Mouse (Mus musculus): ENCODE measurements at regions not wholly inside any gene's neighbourhood (a gene's known extent, or its start where the extent isn't known, plus 50 kb on each side); places are given as distances from the start of the nearest gene placed in this dataset.

GRCm38 (mm10) chr9:113488651-113489050 lies 219.4 kb downstream of the Pdcd6ip start:
- no peak for DNase-seq (ENCODE audit: low spot score)

- DNase-seq (ENCODE audit: low spot score) = no peak
Measured at GRCm38 (mm10) chr9:113486494-113487081, 221.5 kb downstream of the Pdcd6ip start.

GRCm38 (mm10) chr9:113479897-113480296 lies 228.2 kb downstream of the Pdcd6ip start:
- DNase-seq (ENCODE audit: low spot score) = no peak

DNA sequence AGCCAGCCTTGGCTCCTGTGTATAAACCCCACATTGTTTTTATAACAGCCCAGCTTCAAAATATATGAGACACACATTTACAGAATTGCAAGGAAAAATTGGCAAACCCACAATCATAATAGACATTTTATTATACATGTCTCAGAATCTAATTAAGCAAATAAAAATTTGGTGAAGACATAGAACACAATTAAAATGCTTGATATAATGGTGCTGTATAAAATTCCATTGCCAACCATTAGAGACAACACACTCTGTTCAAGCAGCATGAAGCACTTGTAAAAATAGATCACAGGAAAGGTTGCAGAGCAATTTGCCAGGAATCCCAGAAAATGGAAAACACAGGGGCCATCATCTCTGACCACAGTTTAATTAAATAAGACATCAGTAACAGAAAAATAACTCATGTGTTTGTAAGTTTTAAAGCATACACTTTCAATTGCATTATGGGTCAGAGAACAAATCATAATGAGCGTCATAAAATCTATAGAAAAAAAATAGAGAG lies 229.2 kb downstream of the Pdcd6ip start:
- DNase-seq (ENCODE audit: low spot score) = no peak

DNA sequence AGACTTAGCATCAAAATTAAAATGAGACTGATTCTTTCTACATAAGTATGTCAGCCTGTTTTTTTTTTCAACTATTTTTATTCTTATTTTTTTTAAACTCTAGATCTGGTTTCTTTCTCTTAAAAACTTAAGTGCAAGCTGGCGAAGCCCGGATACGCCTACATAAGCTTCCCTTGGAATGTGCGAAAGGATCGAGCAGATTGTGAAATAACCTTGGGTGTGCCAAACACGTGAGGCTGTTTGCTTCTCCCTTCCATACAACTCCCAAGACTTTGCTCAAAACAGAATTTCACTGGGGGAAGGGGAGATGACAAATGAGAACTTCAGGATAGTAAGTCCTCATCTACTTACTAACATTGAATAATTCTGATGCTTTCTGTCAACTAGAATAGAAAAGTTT lies 236.3 kb downstream of the Pdcd6ip start:
- no peak for DNase-seq (ENCODE audit: low spot score)

DNA sequence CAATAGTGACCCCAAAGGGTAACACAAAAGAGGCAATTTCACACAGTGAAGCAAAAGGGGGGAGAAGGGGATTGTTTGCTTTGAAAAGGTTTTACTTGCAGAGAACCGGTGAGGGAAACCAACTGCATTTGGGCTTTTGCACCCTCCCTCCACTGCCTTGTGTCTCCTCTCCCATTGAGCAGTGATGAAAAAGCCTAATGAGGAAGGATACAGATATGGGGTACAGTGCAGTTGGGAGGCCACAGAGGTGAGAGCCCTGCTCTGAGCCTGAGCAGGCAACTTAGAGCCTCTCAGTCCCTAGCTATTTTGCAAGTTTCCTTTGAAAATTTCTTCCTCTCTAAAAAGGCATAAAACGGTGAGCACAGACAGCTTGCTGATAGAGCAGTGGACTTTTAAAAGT lies 245.2 kb downstream of the Pdcd6ip start:
- no peak for DNase-seq (ENCODE audit: low spot score)

DNA sequence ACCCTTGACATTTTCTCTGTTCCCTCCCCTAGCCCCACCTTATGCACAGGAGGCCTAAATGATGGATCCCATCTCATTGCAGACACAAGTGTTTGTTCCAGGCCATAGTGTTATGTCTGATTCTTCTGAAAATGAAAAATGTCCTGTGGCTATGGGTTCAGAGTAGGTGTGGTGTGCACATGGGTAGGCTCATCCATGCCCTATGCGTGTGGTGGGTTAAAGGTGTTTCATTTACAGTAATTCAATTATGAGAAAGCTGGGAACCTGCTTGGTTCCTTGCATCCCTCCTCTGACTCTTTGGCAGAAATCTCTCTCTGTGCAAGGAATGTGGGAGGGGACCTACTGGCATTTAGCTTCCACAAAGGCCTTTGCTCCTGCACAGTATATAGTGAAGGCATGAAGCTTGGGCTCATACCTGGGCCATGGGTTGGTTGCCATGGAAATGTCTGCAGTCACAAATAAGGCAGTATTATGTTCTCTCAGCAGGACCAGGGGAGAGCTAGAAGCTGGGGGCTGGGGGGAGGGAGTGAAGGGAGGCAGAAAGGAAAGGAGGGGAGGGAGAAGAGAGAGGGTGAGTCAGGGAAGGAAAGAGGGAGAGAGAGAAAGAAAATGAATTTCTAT lies 245.7 kb downstream of the Pdcd6ip start:
- no peak for DNase-seq (ENCODE audit: low spot score)

GRCm38 (mm10) chr9:113459885-113460284 lies 248.2 kb downstream of the Pdcd6ip start:
- DNase-seq (ENCODE audit: low spot score) = no peak

GRCm38 (mm10) chr9:113459221-113459620 lies 248.8 kb downstream of the Pdcd6ip start:
- no peak for DNase-seq (ENCODE audit: low spot score)

DNA sequence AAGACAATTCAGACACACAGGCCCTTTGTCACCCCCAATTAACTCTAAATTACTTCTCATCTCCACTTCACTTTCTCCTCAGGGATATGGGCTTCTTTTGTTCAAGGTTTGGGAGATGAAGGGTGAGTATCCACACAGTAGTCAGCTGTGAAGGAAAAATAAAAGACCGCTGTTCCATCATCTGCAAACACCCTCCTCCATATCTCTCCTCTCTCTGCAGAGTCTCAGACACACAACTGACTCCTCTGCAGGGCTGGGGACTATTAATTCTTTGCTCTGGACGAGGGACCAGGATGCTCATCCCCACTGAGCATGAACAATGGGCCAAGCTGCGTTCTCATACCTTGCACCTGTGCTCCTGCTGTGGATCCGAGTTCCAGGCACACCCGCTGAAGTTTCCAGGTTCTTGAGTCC lies 249.3 kb downstream of the Pdcd6ip start:
- no peak for DNase-seq (ENCODE audit: low spot score)

GRCm38 (mm10) chr9:113457169-113457850 lies 250.7 kb downstream of the Pdcd6ip start:
- DNase-seq (ENCODE audit: low spot score) = no peak

DNA sequence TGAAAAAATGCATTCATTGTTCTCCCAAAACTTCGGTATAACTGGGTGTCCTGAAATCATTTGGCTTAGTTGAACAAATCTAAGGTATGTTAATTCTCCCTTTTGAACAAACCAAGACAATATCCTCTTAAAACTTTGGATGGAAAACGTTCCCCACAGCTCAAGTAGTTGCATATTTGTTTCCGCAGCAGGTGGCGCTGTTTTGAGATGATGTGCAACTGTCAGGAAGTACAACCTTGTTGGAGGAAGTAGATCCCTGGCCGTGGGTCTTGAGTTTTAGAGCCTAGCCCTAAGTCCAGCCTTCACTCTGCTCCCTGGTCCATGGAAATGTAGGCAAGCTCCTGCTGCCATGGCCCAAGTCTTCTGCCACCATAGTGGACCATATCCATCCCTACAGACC lies 252.5 kb downstream of the Pdcd6ip start:
- peak; percentile 46 for DNase-seq (ENCODE audit: low spot score)

GRCm38 (mm10) chr9:113453231-113453630 lies 254.8 kb downstream of the Pdcd6ip start:
- no peak for DNase-seq (ENCODE audit: low spot score)

DNA sequence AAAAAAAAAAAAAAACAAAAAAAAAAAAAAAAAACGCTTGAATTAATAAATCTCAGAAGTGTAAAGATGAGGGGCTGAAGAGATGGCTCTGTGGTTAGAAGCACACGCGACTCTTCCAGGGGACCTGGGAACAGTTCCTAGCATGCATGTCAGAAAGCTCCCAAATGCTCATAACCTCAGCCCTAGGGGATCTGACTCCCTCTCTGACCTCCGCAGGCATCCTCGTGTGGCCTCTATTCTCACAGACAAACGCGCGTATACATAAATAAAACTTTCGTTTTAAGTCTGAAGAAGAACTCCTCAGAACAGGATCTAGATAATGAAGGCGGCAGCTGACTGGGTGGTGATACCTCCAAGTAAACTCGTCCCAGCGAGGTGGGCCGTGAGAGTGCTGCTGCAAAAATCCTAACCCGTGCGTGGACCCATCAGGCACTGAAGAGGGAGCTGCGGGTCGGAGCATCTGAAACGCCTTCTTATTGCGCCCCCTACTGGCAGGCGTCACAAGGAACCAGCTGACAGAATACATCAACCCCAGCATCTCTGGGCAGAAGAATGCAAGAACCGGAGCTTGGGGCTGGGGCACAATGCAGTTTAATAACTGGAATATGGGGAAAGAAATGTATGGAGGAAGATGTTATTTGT lies 266.2 kb downstream of the Pdcd6ip start:
- peak; percentile 87 for DNase-seq (ENCODE audit: low spot score)

GRCm38 (mm10) chr9:113438394-113438793 lies 269.7 kb downstream of the Pdcd6ip start:
- DNase-seq (ENCODE audit: low spot score) = no peak

GRCm38 (mm10) chr9:113435921-113436320 lies 272.1 kb downstream of the Pdcd6ip start:
- DNase-seq (ENCODE audit: low spot score) = no peak

DNA sequence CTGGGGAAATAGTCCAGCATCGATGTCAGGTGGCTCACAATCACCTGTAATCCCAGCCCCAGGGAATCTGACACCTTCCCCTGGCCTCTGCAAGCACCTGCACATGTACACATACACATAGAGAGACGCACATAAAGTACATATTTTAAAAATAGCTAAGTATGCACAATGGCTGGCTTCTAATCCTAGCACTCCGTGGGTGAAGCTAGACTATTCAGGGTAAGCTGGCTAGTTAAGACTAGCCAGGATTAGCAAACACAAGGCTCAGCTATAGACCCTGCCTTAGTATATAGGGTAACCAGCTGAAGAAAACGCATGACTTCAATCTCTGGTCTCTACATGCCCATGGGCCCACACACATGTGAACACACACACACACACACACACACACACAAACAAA lies 274.6 kb downstream of the Pdcd6ip start:
- no peak for DNase-seq (ENCODE audit: low spot score)

GRCm38 (mm10) chr9:113432601-113433179 lies 275.4 kb downstream of the Pdcd6ip start:
- DNase-seq (ENCODE audit: low spot score) = no peak

- DNase-seq (ENCODE audit: low spot score) = no peak
Measured at GRCm38 (mm10) chr9:113430411-113430810, 277.6 kb downstream of the Pdcd6ip start.

- DNase-seq (ENCODE audit: low spot score) = no peak
Measured at GRCm38 (mm10) chr9:113427281-113427680, 280.8 kb downstream of the Pdcd6ip start.

DNA sequence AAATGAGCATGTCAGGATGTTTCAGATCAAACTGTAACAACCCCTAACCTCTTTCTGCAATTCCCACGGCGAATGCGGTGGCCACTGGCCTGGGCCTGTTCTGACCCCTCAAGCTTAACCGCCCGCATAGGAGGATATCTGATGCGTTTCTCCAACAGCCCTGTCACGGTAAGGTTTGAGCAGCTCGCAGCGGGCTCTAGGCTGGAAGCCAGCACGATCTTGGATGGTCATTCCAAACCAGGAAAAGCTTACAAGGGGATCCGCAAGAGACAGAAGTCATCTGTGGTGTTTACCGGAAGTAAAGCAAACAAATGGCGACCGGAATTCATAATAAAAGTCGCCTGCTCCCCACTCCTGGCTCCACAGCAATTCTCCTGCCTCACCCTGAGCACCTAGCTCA lies 281.7 kb downstream of the Pdcd6ip start:
- DNase-seq (ENCODE audit: low spot score) = no peak

GRCm38 (mm10) chr9:113421645-113422044 lies 286.4 kb downstream of the Pdcd6ip start:
- no peak for DNase-seq (ENCODE audit: low spot score)
